In the genomic region with DNA sequence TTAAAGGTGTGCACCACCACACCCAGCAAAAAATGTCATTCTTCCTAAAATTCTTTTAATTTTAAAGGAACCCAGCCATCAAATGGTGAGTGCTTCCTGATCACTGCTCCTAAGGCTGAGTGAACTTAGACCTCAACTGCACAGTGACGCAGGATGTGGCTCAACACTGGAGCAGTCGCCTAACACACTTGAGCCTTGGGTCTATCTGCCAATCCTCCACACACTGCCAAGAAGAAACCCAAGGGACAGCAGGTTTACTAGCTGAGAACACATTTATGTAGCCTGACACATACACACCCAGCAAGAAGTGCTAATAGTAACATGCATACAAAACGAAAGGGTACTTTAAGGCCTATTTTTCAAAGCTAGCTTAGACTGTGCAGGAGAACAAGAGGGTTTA, we compare ENCODE assay signal across 11 mouse cellular contexts.
"Had no signal": no experiment of that assay in that cellular context is flagged by ENCODE, and none has a peak within 500 bp of the region (broad histone marks: within the 10 kb centered on the region; RNA-seq: fewer than 3 reads in every experiment).

No protein-coding gene starts in this region.

- H3K9ac ChIP-seq: liver, embryonic 15.5 days; lung, embryonic 14.5 days; midbrain, embryonic 13.5 days had no signal

- DNase-seq: kidney, adult 9 months; kidney, postnatal 36 days; lung, embryonic 14.5 days; lung, postnatal 36 days; right cerebral cortex, postnatal 14 days; thymus, postnatal 4 days had no signal

- H3K4me2 ChIP-seq: liver, embryonic 11.5 days; liver, embryonic 15.5 days; lung, embryonic 14.5 days; midbrain, embryonic 13.5 days had no signal

- ATAC-seq: midbrain, embryonic 13.5 days had no signal

- H3K27ac ChIP-seq: kidney, postnatal 0 days; layer of hippocampus, adult 2 months; liver, embryonic 15.5 days; midbrain, embryonic 13.5 days had no signal

- H3K27me3 ChIP-seq: liver, embryonic 15.5 days; midbrain, embryonic 13.5 days had no signal

- H3K4me1 ChIP-seq: liver, embryonic 15.5 days; midbrain, embryonic 13.5 days had no signal

- H3K9me3 ChIP-seq: liver, embryonic 15.5 days; midbrain, embryonic 13.5 days had no signal

- H3K4me3 ChIP-seq: layer of hippocampus, adult 2 months; liver, embryonic 15.5 days; midbrain, embryonic 13.5 days had no signal
